Mouse (Mus musculus) cortical plate, adult 2 months (tissue): ENCODE results near the gene Atp6v1g1.

Experiments used
- CTCF ChIP-seq: fragments of 200-500 bp; IDR thresholded peaks from 2 replicates; pipeline ENCODE4 v1.5.1; 2011; ENCODE audit warnings: mild to moderate bottlenecking, control low read depth, low read length; ENCODE audit not compliant: insufficient read depth; ENCODE audit errors: extremely low read depth
- POLR2A ChIP-seq: fragments of 200-500 bp; IDR thresholded peaks from 2 replicates; pipeline ENCODE4 v1.6.1; 2011; ENCODE audit warnings: mild to moderate bottlenecking, low read length, control low read depth; ENCODE audit not compliant: insufficient read depth; ENCODE audit errors: extremely low read depth

DNA sequence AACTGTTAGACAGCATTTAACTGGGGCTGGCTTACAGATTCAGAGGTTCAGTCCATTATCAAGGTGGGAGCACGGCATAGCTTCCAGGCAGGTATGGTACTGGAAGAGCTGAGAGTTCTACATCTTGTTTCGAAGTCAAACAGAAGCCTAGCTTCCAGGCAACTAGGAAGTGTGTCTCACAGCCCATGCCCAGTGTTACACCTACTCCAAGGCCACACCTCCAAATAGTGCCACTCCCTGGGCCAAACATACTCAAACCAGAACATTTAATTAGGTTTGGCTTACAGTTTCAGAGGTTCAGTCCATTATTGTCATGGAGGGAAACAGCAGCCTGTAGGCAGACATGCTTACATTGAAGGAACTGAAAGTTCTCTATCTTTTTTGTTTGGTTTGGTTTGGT, 10.5 kb downstream of the Atp6v1g1 start:
- no peak for TF ChIP-seq POLR2A
- no peak for TF ChIP-seq CTCF
